Mouse (Mus musculus) liver, adult 10 weeks (tissue): ENCODE measurements around the gene Cnr2. TPM values are rescaled to one million over a fixed set of nuclear protein-coding genes. Genes with fewer than 3 reads are reported as not detected.

ENCODE experiments used
- polyA plus RNA-seq: library from polyadenylated mRNA; stranded (reverse); fragments of 350-450 nt; fragmentation: Illumina TruSeq; extraction: RNeasy Lipid Tissue Mini Kit (QIAGEN cat#74804); gene quantifications from one replicate; pipeline ENCODE4 v1.2.3, GENCODE M21; 2014; ENCODE audit warnings: low read depth, low replicate concordance

Gene Cnr2
- polyA plus RNA-seq, result 0.93 TPM

GRCm38 (mm10) chr4:135895071-135895571 lies at the start of gene Cnr2:
TSS of gene Cnr2 (plus strand) at chr4:135895394.

GRCm38 (mm10) chr4:135855536-135856222 lies 39.5 kb upstream of the Cnr2 start, which contains the start of gene Srsf10:
TSS of gene Srsf10 (plus strand) at chr4:135855747.

GRCm38 (mm10) chr4:135873526-135874202 lies 21.5 kb upstream of the Cnr2 start, which contains the start of gene Pnrc2:
TSS of gene Pnrc2 (minus strand) at chr4:135873850.

GRCm38 (mm10) chr4:135920304-135921241 lies 25.4 kb downstream of the Cnr2 start, which contains the start of gene Fuca1:
TSS of gene Fuca1 (plus strand) at chr4:135920735.

GRCm38 (mm10) chr4:135946278-135946658 lies 51.1 kb downstream of the Cnr2 start, which contains the start of gene Hmgcl:
TSS of gene Hmgcl (plus strand) at chr4:135946448.

GRCm38 (mm10) chr4:135963457-135964193 lies 68.4 kb downstream of the Cnr2 start, which contains the start of gene Gale:
TSS of gene Gale (plus strand) at chr4:135963727.

Other genes starting within 250 kb of the Cnr2 start
- 0.08 TPM for gene Ifnlr1, start 209.1 kb upstream of the Cnr2 start, polyA plus RNA-seq
- 0.48 TPM for gene Il22ra1, start 167.2 kb upstream of the Cnr2 start, polyA plus RNA-seq
- gene Myom3, start 135.7 kb upstream of the Cnr2 start, polyA plus RNA-seq, result 0.40 TPM
- 76.3 TPM for gene Srsf10, start 39.6 kb upstream of the Cnr2 start, polyA plus RNA-seq
- gene Pnrc2, start 21.5 kb upstream of the Cnr2 start, polyA plus RNA-seq, result 175 TPM
- 33.7 TPM for gene Fuca1, start 25.3 kb downstream of the Cnr2 start, polyA plus RNA-seq
- 56.8 TPM for gene Hmgcl, start 51.1 kb downstream of the Cnr2 start, polyA plus RNA-seq
- gene Gale, start 68.3 kb downstream of the Cnr2 start, polyA plus RNA-seq, result 0.66 TPM
- gene Lypla2, start 77.2 kb downstream of the Cnr2 start, polyA plus RNA-seq, result 1.5 TPM
- gene Pithd1, start 91.9 kb downstream of the Cnr2 start, polyA plus RNA-seq, result 30.9 TPM
- gene Eloa, start 126.4 kb downstream of the Cnr2 start, polyA plus RNA-seq, result 14.2 TPM
- gene Rpl11, start 158.0 kb downstream of the Cnr2 start, polyA plus RNA-seq, result 195 TPM
- gene Id3, start 248.1 kb downstream of the Cnr2 start, polyA plus RNA-seq, result 15.2 TPM